Mouse (Mus musculus): ENCODE results near the gene Zdhhc4. TPM values are rescaled to one million over a fixed set of nuclear protein-coding genes. Genes with fewer than 3 reads are reported as not detected.

Gene Zdhhc4
- total RNA-seq, 2 experiments from 2014 or later, result 31.6 to 33.0 TPM

- intact Hi-C loops (cut with DNase I), result no loop called here
- DNase-seq, result no peak
Measured at GRCm38 (mm10) chr5:143288378-143288911, 40.6 kb downstream of the Zdhhc4 start.

DNA sequence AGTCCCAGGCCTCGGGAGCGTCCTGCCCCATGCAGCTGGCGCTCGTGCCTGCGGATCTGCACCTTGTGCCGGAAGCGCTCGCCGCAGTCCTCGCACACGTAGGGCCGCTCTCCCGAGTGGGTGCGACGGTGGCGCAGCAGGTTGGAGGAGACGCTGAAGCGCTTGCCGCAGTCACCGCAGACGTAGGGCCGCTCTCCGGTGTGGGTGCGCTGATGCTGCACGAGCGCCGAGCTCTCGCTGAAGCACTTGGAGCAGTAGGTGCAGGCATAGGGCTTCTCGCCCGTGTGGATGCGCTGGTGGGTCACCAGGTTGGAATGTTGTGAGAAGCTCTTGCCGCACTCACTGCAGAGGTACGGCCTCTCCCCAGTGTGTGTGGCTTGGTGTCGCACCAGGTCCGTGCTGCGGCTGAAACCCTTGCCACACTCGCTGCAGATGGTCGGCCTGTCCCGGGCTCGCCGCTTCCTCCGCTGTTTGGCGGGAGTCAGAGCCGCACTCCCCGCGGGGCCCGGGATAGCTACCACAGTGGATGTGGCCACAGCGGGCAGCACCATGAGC lies 41.2 kb downstream of the Zdhhc4 start:
- intact Hi-C loops (cut with DNase I), result no loop called here
- DNase-seq, result no peak

- no peak for DNase-seq
- intact Hi-C loops (cut with DNase I), result no loop called here
Measured at GRCm38 (mm10) chr5:143284762-143285161, 44.3 kb downstream of the Zdhhc4 start.

DNA sequence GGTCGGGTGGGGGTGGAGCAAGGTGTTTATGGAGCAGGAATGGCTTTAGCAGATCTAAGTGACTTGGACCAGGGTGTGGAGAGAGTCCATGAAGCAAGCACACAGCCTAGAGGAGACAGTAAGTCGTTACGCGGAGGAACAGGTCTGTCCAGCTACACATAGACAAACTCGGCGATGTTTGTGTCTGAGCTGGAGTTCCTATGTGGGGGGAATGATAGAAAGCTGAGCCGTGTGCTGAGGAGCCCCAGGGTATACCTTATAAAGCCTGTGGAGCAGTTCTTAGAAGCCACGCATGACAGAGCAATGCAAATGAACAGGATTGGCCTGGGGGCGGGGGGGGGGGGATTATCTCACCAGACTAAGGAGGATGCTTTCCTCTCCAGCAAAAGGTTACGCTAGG lies 49.8 kb downstream of the Zdhhc4 start:
- intact Hi-C loops (cut with DNase I), result no loop called here
- no peak for DNase-seq

DNA sequence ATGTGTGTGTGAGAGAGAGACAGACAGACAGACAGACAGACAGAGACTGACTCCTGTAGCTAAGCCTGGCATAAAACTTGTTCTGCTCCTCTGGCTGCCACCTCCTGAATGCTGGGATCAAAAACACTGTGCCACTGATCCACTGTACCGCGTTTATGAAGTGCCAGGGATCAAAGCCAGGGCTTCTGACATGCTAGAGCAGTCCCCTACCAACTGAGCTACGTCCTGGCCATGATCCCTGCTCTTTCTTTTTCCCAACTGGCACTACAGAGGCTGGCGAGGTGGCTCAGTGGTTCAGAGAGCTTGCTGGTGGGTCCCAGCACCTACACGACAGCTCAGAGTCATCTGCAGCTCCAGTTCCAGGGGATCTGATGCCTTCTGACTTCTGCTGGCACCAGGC lies 53.3 kb downstream of the Zdhhc4 start:
- DNase-seq, result no peak
- intact Hi-C loops (cut with DNase I), result no loop called here

GRCm38 (mm10) chr5:143272540-143273330 lies 56.3 kb downstream of the Zdhhc4 start:
- intact Hi-C loops (cut with DNase I), result no loop called here
- no peak for DNase-seq

DNA sequence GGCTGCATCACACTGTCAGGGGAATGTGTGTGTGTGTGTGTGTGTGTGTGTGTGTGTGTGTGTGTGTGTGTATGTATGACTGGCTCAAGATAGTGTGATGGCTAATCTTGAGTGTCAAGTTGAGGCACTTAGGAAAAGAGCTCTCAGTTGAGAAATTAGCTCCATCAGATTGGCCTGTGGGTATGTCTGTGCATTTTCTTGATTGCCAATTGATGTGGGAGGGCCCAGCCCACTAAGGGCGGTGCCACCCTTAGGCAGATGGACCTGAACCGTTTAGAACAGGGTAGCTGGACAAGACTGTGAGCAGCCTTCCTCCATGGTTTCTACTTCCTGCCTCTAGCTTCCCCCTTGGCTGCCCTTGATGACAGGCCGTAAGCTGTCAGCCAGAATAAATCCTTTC lies 56.9 kb downstream of the Zdhhc4 start:
- intact Hi-C loops (cut with DNase I), result no loop called here

GRCm38 (mm10) chr5:143271642-143272041 lies 57.4 kb downstream of the Zdhhc4 start:
- DNase-seq, result no peak
- intact Hi-C loops (cut with DNase I), result no loop called here

More for the DNA sequence above, 56.9 kb downstream of the Zdhhc4 start:
- DNase-seq, result no peak

DNA sequence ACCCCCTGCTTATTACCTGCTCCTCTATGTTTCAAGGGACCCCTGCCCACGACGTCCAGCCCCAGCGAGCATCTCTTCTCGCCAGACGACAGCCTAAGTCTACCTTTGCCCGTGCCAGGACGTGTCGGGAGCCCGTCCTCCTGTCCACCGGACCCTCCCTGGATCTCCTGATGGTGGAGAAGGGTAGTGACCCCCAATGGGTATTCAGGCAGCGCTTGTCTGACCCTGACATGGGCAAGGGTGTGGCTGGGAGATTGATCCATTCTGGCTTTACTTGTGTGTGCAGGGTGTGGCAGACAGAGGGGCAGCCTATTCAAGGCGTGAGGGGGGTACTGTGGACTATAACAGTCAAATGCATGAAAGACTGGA lies 58.9 kb downstream of the Zdhhc4 start:
- intact Hi-C loops (cut with DNase I), result no loop called here
- no peak for DNase-seq

- DNase-seq, result peak; percentile 79 to 80
- intact Hi-C loops (cut with DNase I), result loop anchor here (1.0 kb wide), 1 partner anchor 34 kb away; the partner anchor contains the start of gene Zfp12
Measured at GRCm38 (mm10) chr5:143269363-143270150, 59.5 kb downstream of the Zdhhc4 start, which contains the start of gene Zfp316. Gene Zfp316 (minus strand): TSS chr5:143270022.

- DNase-seq, result no peak
- intact Hi-C loops (cut with DNase I), result loop anchor here (1.0 kb wide), 1 partner anchor 34 kb away; the partner anchor contains the start of gene Zfp12
Measured at GRCm38 (mm10) chr5:143268985-143269362, 60.1 kb downstream of the Zdhhc4 start.

- DNase-seq, result no peak
- intact Hi-C loops (cut with DNase I), result no loop called here
Measured at GRCm38 (mm10) chr5:143266794-143267193, 62.3 kb downstream of the Zdhhc4 start.

Other genes with a start within 250 kb of the Zdhhc4 start
- gene Rnf216, start 216.3 kb downstream of the Zdhhc4 start, total RNA-seq (2021), result 10 to 100 TPM; 25.7 to 29.4 TPM
- gene Olfr718-ps1, start 181.7 kb downstream of the Zdhhc4 start, total RNA-seq (2021), result not detected
- gene Rbak, start 148.5 kb downstream of the Zdhhc4 start, total RNA-seq (2021), result 1 to 10 TPM; 5.9 to 6.8 TPM
- gene Spdye4b, start 148.2 kb downstream of the Zdhhc4 start, total RNA-seq (2021), result not detected
- not detected for gene Spdye4a, start 102.4 kb downstream of the Zdhhc4 start, total RNA-seq (2021)
- 10 to 100 TPM; 11.3 to 11.8 TPM for gene Zfp12, start 94.1 kb downstream of the Zdhhc4 start, total RNA-seq (2021)
- gene Zfp316, start 59.2 kb downstream of the Zdhhc4 start, total RNA-seq (2021), result 1 to 10 TPM; 4.0 to 5.5 TPM
- gene Zfp853, start 35.6 kb downstream of the Zdhhc4 start, total RNA-seq (2021), result under 1 TPM; 0.32 to 0.38 TPM
- 10 to 100 TPM; 15.2 to 16.6 TPM for gene E130309D02Rik, start 13.9 kb downstream of the Zdhhc4 start, total RNA-seq (2021)
- under 1 TPM in 1 of 2 experiments, not detected in 1; 0.12 TPM for gene Grid2ip, start 28.1 kb upstream of the Zdhhc4 start, total RNA-seq (2021)
- 10 to 100 TPM; 61.5 to 62.7 TPM for gene Kdelr2, start 74.6 kb upstream of the Zdhhc4 start, total RNA-seq (2021)
- gene Daglb, start 135.3 kb upstream of the Zdhhc4 start, total RNA-seq (2021), result 1 to 10 TPM; 7.7 to 7.9 TPM
- gene Rac1, start 198.8 kb upstream of the Zdhhc4 start, total RNA-seq (2021), result 100 to 1,000 TPM; 257 to 259 TPM